Mouse (Mus musculus) macrophage (primary cell): ENCODE data around the gene Ppil2. TPM values are rescaled to one million over a fixed set of nuclear protein-coding genes. Genes with fewer than 3 reads are reported as not detected.

Experiments
- H3K27ac ChIP-seq: fragments of 350-480 bp; formaldehyde crosslinking; 2 replicates; pipeline ENCODE4 v1.9.0; 2021
- H3K36me3 ChIP-seq: fragments of 350-480 bp; formaldehyde crosslinking; 2 replicates; pipeline ENCODE4 v1.9.0; 2021; ENCODE audit errors: inconsistent target
- H3K4me3 ChIP-seq: fragments of 350-480 bp; formaldehyde crosslinking; 2 replicates; pipeline ENCODE4 v1.9.0; 2021; ENCODE audit errors: inconsistent target
- H3K79me2 ChIP-seq: fragments of 350-480 bp; formaldehyde crosslinking; 2 replicates; pipeline ENCODE4 v1.9.0; 2021; ENCODE audit errors: inconsistent target
- WGBS: methylation state at CpG from one replicate; pipeline ENCODE4 v1.1.7; 2026; ENCODE audit warnings: inconsistent platforms; ENCODE audit not compliant: missing documents; 5-methylcytosine and 5-hydroxymethylcytosine counted together
- polyA plus RNA-seq: library from polyadenylated mRNA; stranded (reverse); fragments of 250-400 nt; gene quantifications from 3 replicates; pipeline ENCODE4 v1.2.4, GENCODE M21; 2018; ENCODE audit warnings: inconsistent platforms
- total RNA-seq, 78 experiments: library from RNA; depleted of rRNA; stranded (reverse); fragments of 250-400 nt; gene quantifications; 1 replicate in 9 of 78; 2 replicates in 24 of 78; 3 replicates in 43 of 78; 4 replicates in 2 of 78; pipeline ENCODE4 v1.2.4; 2018; ENCODE audit warnings: inconsistent platforms in 56 of 78

Ppil2 gene
- total RNA-seq (2018; cell fraction: chromatin; rRNA removed) = 100 to 1,000 TPM; 145 to 357 (median 244) TPM
- total RNA-seq (2018; cell fraction: cytosol; rRNA removed) = 10 to 100 TPM; 48.8 to 75.2 (median 63.5) TPM
- total RNA-seq (2018; cell fraction: nucleus; rRNA removed) = 100 to 1,000 TPM in 16 of 26 experiments, 10 to 100 TPM in 10; 62.7 to 207 (median 106) TPM
- polyA plus RNA-seq = 57.9 to 116 TPM (median 63.8 TPM) in 3 replicates

DNA sequence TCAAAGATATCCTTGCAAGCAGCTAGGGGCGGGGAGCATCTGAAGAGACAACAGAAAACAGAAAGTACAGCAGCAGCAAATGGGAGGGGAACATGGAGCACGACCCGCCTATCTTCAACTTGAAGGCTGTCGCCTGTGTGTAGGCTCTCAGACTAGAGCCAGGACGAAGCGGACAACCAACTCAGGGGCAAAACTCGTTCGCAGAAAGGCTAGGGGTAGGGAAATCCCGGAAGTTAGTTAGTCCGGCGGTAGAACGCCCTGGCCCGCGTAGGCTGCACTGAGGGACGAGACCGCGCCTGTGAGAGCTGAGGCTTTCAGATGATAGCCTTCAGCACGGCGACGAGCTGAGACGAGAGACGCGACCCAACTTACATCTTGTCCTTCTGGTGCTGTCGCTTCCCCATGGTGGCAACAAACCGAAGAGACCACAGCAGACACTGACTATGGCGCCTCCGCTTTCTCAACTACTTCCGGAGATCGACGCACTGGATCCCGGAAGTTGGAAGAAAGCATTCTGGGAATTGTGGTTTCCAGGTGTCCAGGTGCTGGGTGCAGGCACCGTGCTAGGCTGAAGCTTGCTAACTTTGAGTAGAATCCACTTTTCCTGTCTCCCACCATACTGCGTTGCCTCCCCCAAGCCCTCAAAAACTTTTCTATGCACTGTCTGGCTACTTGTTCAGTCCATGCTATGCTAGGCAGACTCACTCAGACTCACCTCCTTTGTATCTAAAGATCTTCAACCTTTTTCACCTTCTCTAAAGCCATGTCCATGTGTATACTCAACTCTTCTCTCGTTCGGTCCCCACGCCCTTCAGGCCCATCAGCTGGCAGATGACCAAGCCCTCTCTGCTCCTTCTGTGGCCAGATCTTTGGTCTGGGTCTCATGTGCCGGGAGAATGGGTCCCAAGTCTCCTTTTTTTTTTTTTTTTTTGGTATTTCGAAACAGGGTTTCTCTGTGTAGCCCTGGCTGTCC, at the start of gene Ppil2:
Ppil2 (minus strand) TSS at position 487 of the 973 bp plus-strand sequence.
- peaks cover 48% of the 10 kb centered on the region for H3K79me2 ChIP-seq
- WGBS = 2% methylated on average over 36 of the region's 38 CpGs
- H3K4me3 ChIP-seq = peak within 1 kb of the TSS; percentile 99
- H3K36me3 ChIP-seq = peaks cover 22% of the 10 kb centered on the region; the same call in 1 of the 2 replicates
- peak within 1 kb of the TSS; percentile 79 for H3K27ac ChIP-seq

GRCm38 (mm10) chr16:17154346-17154745, 43.3 kb upstream of the Ppil2 start:
- Histone ChIP-seq H3K79me2 (peaks cover 32% of the 10 kb centered on the region), H3K4me3 (no peak overlapping the region), H3K27ac (no peak overlapping the region), H3K36me3 (peaks cover 59% of the 10 kb centered on the region)
- 96% methylated on average over 2 of the region's 2 CpGs for WGBS

DNA sequence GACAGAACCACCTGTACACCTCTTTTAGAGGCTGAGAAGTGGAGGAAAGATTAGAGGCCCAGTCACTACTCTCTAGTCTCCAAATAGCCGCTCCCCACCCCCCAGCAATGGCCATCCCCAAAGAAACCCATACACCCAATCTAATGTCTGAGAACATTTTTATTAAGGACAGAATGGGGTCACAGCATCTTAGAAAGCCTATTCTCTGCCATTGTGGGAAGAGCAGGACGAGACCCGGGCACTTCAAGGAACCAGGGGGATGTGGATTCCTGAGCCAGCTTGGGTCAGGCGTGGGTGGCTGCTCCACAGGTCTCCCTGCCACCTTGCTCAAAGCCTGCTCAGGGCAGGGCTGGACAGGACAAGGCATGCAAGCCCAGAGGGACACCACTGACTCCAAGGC, 40.8 kb upstream of the Ppil2 start:
- H3K36me3 ChIP-seq = peaks cover 35% of the 10 kb centered on the region

DNA sequence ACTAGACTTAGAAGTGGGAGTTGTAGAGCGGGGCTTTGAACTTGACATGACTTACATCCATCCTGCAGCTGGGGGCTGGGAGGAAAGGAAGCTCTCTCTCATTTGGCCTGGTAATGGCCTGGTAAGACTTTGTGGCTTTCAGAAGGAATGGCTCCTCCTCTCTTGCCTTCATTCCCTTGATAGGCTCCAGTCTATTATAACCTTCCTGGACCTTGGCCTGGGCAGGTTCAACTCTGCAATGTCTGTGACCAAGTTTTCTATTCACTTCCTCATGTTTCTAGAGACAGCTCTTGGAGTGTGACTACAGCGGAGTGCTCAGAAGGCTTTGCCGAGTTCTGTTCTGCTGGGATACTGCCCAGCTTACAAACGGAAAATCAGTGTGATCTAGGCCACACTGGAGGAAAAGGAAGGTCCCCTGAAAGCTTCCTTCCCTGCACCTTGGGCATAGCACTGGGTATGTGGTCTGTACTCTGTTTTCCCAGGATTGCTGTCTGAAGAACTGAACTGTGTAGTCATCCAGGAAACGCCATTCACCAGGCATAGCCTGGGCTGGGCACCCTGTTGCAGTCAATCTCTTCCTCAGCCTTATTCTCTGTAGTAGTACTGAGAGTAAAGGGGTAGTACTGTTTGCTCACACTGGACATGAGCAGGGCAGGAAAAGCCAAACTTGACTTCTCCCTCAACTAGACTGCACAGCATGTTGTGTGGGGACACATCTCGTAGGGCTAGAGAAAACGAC, 39.6 kb upstream of the Ppil2 start:
- WGBS = 82% methylated on average over 7 of the region's 7 CpGs
- H3K27ac ChIP-seq = no peak overlapping the region
- H3K4me3 ChIP-seq = no peak overlapping the region
- no peaks in the 10 kb centered on the region; the same call in 1 of the 2 replicates for H3K79me2 ChIP-seq
- peaks cover 28% of the 10 kb centered on the region for H3K36me3 ChIP-seq

More for the DNA sequence above, 40.8 kb upstream of the Ppil2 start:
- H3K4me3 ChIP-seq = no peak overlapping the region
- H3K27ac ChIP-seq = no peak overlapping the region
- H3K79me2 ChIP-seq = peaks cover 8% of the 10 kb centered on the region; the same call in 1 of the 2 replicates
- WGBS = 98% methylated on average over 4 of the region's 4 CpGs

DNA sequence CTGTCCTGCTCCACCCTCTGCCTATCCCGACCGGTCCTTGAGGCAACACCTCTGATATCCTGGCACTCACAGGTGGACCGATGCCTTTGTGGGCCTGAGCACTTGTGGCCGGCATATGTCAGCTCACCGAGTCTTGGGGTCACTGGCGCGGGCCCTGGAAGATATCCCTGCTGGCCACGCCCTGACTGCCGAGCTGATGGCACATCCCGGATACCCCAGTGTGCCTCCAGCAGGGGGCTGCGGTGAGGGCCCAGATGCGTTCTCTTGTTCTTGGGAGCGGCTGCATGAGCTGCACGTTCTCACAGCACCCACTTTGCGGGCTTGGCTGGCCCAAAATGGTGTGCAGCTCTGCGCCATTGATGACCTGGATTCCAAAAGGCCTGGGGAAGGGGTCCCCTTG, 37.0 kb upstream of the Ppil2 start:
- Histone ChIP-seq H3K27ac (no peak overlapping the region), H3K4me3 (no peak overlapping the region), H3K79me2 (no peaks in the 10 kb centered on the region), H3K36me3 (peaks cover 7% of the 10 kb centered on the region; the same call in 1 of the 2 replicates)
- WGBS = 67% methylated on average over 15 of the region's 16 CpGs

DNA sequence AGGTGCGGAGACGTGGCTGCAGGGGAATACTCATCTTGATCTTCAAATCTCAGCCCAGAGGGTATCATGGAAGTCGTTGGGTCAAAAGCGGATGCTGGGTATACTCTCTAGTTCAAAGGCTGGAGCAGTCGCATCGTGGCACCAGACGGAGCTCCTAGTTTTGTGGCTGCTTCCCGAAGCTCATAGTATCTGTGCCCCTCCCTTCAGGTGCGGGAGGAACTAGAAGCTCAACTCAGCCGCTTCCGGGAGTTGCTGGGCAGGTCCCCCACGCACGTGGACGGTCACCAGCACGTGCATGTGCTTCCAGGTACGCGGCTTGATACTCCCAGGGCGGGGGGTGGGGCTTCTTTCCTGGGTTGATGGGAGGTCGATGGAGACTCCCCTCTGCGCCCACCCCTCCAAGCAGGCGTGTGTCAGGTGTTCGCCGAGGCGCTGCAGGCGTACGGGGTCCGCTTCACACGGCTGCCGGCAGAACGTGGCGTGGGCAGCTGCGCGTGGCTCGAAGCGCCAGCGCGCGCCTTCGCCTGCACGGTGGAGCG, 36.4 kb upstream of the Ppil2 start:
- H3K27ac ChIP-seq = no peak overlapping the region
- peak overlapping the region; percentile 44 for H3K4me3 ChIP-seq
- WGBS = 7% methylated on average over 41 of the region's 41 CpGs
- H3K36me3 ChIP-seq = 0 out of 2 replicates have a peak, but pooled peaks cover under 1% of the 10 kb centered on the region
- no peaks in the 10 kb centered on the region for H3K79me2 ChIP-seq

- under 1% methylated on average over 34 of the region's 34 CpGs for WGBS
- Histone ChIP-seq H3K79me2 (no peaks in the 10 kb centered on the region), H3K4me3 (peak within 1 kb of the TSS; percentile 44), H3K36me3 (no peaks in the 10 kb centered on the region), H3K27ac (no peak within 1 kb of the TSS)
Measured at GRCm38 (mm10) chr16:17146772-17147235, 35.7 kb upstream of the Ppil2 start, which contains the start of gene Ccdc116. TSS of gene Ccdc116 (minus strand) at chr16:17147229.

DNA sequence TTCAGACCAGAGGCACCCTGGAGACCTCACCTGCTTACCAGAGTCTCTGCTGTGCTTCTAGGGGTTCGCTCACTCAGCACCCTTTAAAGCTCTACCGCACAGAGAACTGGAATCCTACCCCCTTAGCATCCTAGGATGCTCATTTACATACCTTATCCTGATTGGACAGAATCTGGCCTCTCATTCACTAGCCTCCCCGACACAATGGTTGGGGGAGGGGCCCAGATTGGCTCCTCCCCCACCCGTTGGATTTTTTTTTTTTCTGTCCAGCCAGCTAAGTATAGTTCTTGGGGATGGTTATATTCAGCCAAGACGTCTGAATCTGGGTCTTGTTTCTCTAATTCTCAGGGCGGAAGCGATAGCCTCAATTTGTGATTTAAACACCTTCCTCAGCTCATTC, 33.3 kb upstream of the Ppil2 start, which contains the start of gene Ydjc:
Ydjc (plus strand) TSS at position 283 of the 400 bp plus-strand sequence.
- WGBS = 48% methylated on average over 7 of the region's 7 CpGs

GRCm38 (mm10) chr16:17137355-17137754, 26.3 kb upstream of the Ppil2 start:
- H3K27ac ChIP-seq = no peak overlapping the region
- 89% methylated on average over 15 of the region's 15 CpGs for WGBS

More for the DNA sequence above, 33.3 kb upstream of the Ppil2 start, which contains the start of gene Ydjc:
- no peak within 1 kb of the TSS for H3K4me3 ChIP-seq
- H3K79me2 ChIP-seq = no peaks in the 10 kb centered on the region
- H3K36me3 ChIP-seq = no peaks in the 10 kb centered on the region
- no peak within 1 kb of the TSS for H3K27ac ChIP-seq

DNA sequence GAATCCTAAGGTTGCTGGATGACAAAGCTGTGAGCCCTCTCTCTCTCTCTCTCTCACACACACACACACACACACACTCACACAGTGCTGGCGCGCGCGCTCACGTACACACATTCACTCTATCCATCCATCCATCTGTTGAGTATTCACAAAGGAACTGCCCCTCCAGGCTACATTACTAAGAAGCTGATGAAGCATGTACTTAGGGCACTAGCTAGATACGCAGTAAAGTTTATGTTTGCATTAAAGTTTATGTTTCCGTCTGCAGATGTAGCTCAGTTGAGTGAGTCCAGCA, 21.8 kb upstream of the Ppil2 start:
- peaks cover 18% of the 10 kb centered on the region for H3K79me2 ChIP-seq
- no peaks in the 10 kb centered on the region for H3K36me3 ChIP-seq
- peak overlapping the region; percentile 30 for H3K4me3 ChIP-seq
- peak overlapping the region; percentile 69 for H3K27ac ChIP-seq
- WGBS = 74% methylated on average over 7 of the region's 7 CpGs

More at GRCm38 (mm10) chr16:17137355-17137754, 26.3 kb upstream of the Ppil2 start:
- Histone ChIP-seq H3K4me3 (no peak overlapping the region), H3K79me2 (no peaks in the 10 kb centered on the region), H3K36me3 (no peaks in the 10 kb centered on the region)

DNA sequence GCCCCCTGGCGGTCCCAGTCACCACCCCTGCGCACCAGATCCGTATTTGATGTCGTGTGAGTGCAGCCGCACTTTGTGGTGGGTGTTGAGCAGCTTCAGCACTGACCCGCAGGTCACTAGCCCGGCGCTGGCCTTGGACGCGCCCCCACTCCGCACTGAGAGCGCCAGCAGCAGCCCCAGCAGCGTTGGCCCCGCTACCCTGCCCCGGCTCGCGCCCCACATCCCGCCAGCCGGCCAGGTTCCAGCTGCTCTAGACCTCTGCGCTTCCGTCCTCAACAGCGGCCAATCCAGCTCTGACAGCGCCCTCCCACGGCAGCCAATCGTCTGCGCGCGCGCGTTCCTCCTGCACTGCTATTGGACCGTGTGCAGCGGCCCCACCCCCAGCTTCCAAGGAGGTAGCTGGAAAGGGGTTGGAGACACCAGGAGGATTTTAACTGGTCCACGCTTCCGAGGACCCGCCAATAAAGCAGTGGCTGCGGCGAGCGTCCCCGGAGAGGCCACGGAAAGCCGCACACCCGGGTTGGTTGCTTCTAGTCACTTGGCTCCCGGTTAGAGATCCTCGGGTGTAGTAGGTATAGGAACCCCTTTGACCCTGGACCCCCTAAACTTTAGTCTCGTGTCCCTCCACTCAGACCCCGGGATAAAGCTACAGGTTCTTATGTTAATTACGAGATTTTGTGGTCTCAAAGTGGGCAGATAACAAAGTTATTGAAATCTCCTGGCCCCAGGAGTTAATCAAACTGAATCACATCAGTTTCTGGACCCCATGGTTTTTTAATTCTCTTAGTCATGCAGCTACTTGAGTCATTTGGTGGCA, 21.2 kb upstream of the Ppil2 start, which contains the start of gene Sdf2l1:
Sdf2l1 (minus strand) TSS at position 295 of the 817 bp plus-strand sequence.
- WGBS = under 1% methylated on average over 43 of the region's 47 CpGs
- Histone ChIP-seq H3K79me2 (peaks cover 18% of the 10 kb centered on the region), H3K4me3 (peak within 1 kb of the TSS; percentile 96), H3K36me3 (no peaks in the 10 kb centered on the region), H3K27ac (peak within 1 kb of the TSS; percentile 69)

DNA sequence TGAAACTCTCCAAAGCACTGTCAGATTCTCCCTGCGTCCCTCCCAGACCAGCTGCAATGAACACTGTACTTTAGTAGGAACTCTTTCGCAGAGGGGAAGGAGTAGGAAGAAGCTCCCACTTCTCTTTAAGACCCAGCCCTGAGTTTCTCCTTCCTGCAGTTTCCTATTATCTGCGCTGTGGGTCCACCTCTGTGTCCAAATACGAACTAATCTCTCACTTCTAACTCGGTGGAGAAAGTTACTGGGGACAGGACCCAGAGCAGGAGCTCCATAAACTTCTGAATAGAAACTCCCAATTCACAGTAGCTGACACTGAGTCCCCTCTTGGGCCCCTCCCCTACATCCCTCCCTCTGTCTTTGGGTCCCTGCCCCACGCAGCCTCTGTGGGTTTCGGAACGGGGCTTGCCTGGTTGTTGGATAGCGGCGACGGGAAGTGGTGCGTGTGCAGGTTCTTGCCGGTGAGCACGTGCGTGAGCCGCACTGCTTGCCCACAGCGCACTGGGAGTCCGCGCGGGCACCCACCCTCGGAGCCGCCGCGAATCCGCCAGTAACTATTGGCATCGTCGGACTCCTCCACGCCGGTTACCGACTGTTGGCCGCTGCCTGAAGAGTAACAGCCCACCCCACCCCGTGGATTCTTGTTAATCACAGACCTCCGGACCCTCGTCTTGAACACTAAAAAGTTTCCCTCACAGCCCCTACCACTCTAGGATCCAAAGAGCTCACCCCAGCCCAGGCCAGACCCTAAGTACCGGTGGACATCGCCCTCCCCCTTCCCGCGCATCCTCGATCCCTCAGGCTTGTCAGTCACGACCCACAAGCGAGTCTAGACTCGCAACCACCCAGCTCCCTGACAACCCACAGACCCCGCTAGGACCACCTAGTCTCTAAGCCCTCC, 20.4 kb upstream of the Ppil2 start:
- Histone ChIP-seq H3K36me3 (no peaks in the 10 kb centered on the region), H3K27ac (peak overlapping the region; percentile 67), H3K79me2 (peaks cover 18% of the 10 kb centered on the region), H3K4me3 (peak overlapping the region; percentile 96)
- 1% methylated on average over 40 of the region's 43 CpGs for WGBS
